Mouse (Mus musculus): ENCODE measurements around the gene Snrpa1.

Gene Snrpa1

DNA sequence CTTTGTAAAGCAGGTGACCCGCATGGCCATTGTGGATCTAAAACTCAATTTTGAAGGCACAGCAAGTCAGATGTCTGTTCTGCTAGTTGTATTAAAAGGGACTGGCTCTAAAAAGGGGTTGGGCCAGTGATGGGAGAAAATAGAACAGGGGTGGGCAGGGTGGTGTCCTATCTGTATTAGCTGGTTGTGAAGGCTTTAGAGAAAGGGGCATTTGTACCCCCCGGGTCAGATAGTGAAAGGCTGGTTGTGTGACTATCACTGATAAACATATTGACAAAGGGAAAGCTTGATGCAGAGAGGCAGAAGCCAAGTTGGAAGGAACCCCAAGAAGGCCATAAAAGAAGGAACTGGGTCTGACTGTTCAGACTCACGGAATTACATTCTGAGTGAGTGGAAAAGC, 54.8 kb downstream of the Snrpa1 start:
- peak in 1 of 2 experiments; percentile 32 for DNase-seq (ENCODE audit: low spot score in 2 of 2)

DNA sequence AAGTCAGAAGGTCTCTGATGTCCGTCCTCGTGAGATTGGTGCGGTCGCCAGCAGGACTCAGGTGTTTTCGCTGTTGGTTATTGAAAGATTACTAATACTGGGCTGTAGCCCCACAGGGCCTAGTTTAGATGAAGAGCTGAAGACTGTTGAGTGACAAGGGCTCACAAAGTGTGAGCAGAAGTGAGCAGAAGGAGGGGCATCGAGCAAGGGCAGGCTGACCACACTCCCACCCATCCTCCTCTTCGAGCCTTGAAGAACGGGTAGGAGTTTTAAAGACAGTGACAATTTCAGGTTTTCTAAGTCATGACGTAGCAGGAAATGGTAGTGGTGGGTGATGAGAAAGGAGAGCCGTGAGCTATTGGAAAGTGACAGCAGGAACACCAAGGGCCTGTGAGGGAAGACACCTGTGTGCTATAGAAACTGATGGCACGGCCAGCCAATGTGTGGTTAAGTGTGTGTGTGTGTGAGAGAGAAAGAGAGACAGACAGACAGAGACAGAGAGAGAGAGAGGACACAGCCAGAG, 57.1 kb downstream of the Snrpa1 start:
- no peak for DNase-seq (ENCODE audit: low spot score in 2 of 2)

DNA sequence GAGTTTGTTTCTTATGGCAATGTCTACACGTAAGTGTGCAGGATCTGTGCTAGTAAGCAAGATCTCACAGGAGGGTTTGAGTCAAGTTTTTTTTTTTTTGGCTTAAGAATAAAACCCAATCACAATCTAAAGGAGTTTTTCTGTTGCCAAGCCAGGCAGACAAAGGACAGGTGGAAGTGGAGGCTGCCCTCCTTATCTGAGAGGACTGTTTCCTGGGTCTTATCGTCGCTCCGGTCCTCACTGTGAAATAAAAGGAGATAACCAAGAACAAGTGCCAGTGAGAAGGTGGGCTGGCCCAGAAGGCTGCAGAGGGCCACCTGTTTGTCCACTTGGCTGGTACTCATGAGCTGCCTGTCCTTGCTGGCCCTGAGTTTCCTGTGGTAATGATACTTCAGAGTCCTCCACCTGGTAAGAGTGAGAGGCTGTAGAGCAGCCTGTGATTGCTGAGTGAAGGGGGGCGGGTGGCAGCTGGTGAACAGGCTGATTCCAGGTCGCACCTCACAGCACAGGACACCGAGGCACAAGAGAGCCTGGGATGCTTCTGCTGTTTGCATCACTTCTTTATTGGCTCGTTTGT, 58.2 kb downstream of the Snrpa1 start:
- DNase-seq (ENCODE audit: low spot score in 2 of 2): no peak

DNA sequence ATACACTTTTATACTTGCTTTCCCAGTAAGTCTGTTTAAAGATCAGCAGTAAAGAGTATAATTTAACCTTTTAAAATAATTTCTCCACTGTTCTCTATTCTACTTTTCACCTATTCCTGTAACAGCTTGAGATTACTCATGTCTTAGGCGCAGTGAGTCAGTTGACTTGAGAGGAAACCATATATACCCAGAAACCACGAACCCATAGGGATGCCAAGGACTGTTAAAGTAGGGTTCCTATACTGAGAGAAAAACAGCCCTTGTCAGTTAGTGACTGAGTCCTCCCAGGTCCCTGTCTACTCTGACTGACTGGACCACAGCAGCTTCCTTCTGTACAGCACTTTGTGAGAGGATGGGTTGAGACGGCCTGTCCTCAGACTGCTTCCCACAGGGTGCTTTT, 59.2 kb downstream of the Snrpa1 start:
- DNase-seq (ENCODE audit: low spot score in 2 of 2): no peak

DNA sequence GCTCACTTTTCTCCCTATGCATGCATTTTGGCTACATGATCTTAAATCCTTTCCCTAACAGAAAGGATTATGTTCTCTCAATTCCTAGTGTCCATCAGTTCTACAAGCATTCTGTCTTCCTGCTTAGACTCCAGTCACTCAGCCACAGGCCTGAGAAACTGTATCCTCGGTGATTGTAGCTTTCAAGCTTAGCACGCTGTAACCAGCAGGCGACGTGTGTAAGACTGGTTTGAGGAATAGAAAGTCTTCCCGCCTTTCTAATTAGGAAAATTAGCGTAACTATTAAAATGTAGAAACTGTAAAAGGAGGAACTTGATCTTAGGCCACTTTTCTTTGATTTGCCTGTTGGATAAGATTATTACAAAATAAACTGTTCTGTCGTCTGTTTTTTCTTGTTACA, 60.0 kb downstream of the Snrpa1 start:
- no peak for DNase-seq (ENCODE audit: low spot score in 2 of 2)

DNA sequence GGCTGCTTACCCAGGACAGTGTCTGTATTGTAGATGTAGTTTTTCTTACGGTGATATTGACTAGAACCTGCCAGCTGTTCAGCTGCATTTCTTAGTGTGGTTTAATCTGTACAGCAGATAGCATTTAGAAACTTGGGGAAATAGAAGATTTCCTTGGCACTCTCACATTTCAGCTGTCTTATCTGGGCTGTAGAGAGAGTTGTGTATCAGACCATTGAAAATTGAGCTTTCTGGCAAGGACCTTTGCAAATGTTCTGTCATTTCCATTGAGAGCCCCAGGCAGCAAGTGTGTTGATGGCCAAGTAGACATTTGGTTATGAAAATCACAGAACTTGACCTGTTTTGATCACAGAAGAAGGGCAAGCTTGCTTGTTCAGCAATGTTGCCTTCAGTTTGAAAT, 61.3 kb downstream of the Snrpa1 start:
- no peak for DNase-seq (ENCODE audit: low spot score in 2 of 2)

DNA sequence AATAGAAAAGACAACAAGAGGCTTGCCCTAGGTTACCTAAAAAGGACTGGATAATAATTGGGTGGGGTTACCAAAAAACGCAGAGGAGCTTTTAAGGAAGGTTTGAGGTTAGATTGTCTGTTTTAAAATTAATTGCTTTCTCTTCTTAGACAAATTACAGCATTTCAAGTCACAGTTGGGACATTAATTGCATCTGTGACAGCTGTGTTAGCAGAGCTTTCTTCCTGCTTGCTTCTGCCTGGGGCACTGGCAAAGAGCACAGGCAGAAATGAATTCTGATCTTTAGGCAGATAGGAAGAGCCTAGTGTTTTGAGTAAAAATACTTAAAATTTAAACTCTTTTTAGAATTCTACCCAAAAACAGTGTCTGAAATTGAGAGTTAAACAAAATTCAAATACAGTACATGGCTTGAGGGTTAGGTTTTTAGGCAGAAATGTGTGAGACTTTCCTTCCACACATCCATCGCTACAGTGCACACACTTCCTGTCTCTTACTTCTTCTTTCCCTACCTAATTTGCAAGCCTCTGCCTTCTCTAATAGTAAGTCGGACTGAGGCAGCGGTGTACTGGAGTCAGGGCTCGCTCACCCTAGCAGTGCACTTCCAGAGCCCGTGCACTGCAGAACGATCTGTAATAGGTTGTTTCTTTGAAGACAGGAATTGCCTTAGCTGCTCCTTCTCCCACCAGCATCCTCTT, 62.0 kb downstream of the Snrpa1 start:
- no peak for DNase-seq (ENCODE audit: low spot score in 2 of 2)
